14 mouse cellular contexts compared by ENCODE assay signal in genomic region chr13:56073186-56073585, GRCm38 (mm10).
"Had no signal": no experiment of that assay in that cellular context is flagged by ENCODE, and none has a peak within 500 bp of the region (broad histone marks: within the 10 kb centered on the region; RNA-seq: fewer than 3 reads in every experiment).

No protein-coding gene starts in this region.

- H3K27me3 ChIP-seq: limb, embryonic 12.5 days; liver, embryonic 15.5 days; neural tube, embryonic 15.5 days had no signal

- H3K4me2 ChIP-seq: limb, embryonic 12.5 days; liver, embryonic 15.5 days; neural tube, embryonic 15.5 days had no signal

- H3K9ac ChIP-seq: limb, embryonic 12.5 days; liver, embryonic 15.5 days; neural tube, embryonic 15.5 days had no signal

- DNase-seq: liver; lung, adult 2 months; lung, postnatal 10 days; lung, postnatal 4 days; midbrain, embryonic 14.5 days; right cerebral cortex, adult 18-20 months; right cerebral cortex, postnatal 25 days; thymus, postnatal 36 days had no signal

- H3K4me1 ChIP-seq: liver, embryonic 15.5 days had no signal

- H3K4me3 ChIP-seq: layer of hippocampus, adult 2 months; limb, embryonic 12.5 days; liver, embryonic 15.5 days; midbrain, embryonic 10.5 days; myocyte; neural tube, embryonic 15.5 days had no signal

- H3K9me3 ChIP-seq: limb, embryonic 12.5 days; liver, embryonic 15.5 days; midbrain, embryonic 10.5 days; neural tube, embryonic 15.5 days had no signal

- H3K27ac ChIP-seq: layer of hippocampus, adult 2 months; liver, embryonic 15.5 days; midbrain, embryonic 10.5 days had no signal
